Mouse (Mus musculus) midbrain, embryonic 14.5 days (tissue): Measurements from ENCODE around the gene Dspp. TPM values are rescaled to one million over a fixed set of nuclear protein-coding genes. Genes with fewer than 3 reads are reported as not detected.

Source experiments
- ATAC-seq: fragments of 200-750 bp; cut with Nextera tagmentation; 2 replicates; pipeline ENCODE4 v1.8.0; 2017; ENCODE audit warnings: moderate number of reproducible peaks, moderate library complexity; ENCODE audit not compliant: low FRiP score, low TSS enrichment
- DNase-seq: peaks from one replicate; pipeline ENCODE4 v3.0.0-alpha.2; 2015
- H3K27ac ChIP-seq: fragments of 300-500 bp; sonication (generic); replicated peaks from 2 replicates; pipeline ENCODE4 v1.5.1; 2014; ENCODE audit warnings: mild to moderate bottlenecking, low read depth, low read length, moderate library complexity
- H3K27me3 ChIP-seq: fragments of 300-500 bp; sonication (generic); 2 replicates; pipeline ENCODE4 v1.6.1; 2014; ENCODE audit warnings: low read length, control low read depth, mixed read lengths; ENCODE audit not compliant: control insufficient read depth, insufficient read depth
- H3K36me3 ChIP-seq: fragments of 300-500 bp; sonication (generic); 2 replicates; pipeline ENCODE4 v1.6.1; 2014; ENCODE audit warnings: low read length, control low read depth; ENCODE audit not compliant: control insufficient read depth, insufficient read depth
- H3K4me1 ChIP-seq: fragments of 300-500 bp; sonication (generic); 2 replicates; pipeline ENCODE4 v1.6.1; 2014; ENCODE audit warnings: mild to moderate bottlenecking, antibody characterized with exemption, low read length, control low read depth; ENCODE audit not compliant: control insufficient read depth, insufficient read depth
- H3K4me2 ChIP-seq: fragments of 300-500 bp; sonication (generic); 2 replicates; pipeline ENCODE4 v1.6.1; 2014; ENCODE audit warnings: mild to moderate bottlenecking, low read length, moderate library complexity
- H3K4me3 ChIP-seq: fragments of 300-500 bp; sonication (generic); replicated peaks from 2 replicates; pipeline ENCODE4 v1.5.1; 2014; ENCODE audit warnings: low read depth, low read length
- H3K9ac ChIP-seq: fragments of 300-500 bp; sonication (generic); replicated peaks from 2 replicates; pipeline ENCODE4 v1.6.1; 2014; ENCODE audit warnings: mild to moderate bottlenecking, low read length, moderate library complexity
- H3K9me3 ChIP-seq: fragments of 300-500 bp; sonication (generic); 2 replicates; pipeline ENCODE4 v1.6.1; 2016; ENCODE audit warnings: low read length, control low read depth, mixed read lengths; ENCODE audit not compliant: control insufficient read depth
- WGBS: fragments of 180-500 bp; shearing (Covaris S2); extraction: QIAGEN DNeasy Blood & Tissue Kit; methylation state at CpG from one replicate; pipeline ENCODE4 v1.1.7; 2014; 5-methylcytosine and 5-hydroxymethylcytosine counted together
- polyA plus RNA-seq: library from polyadenylated mRNA; unstranded; fragments of >200 nt; fragmentation: Nextera tagmentation; extraction: Ambion mirVana; gene quantifications from 2 replicates; pipeline ENCODE4 v1.2.1, GENCODE M21; 2014

Dspp gene
- polyA plus RNA-seq, 1 experiment from 2014 or later = not detected

- no peak overlapping the region for H3K27ac ChIP-seq
- ATAC-seq = no peak
- no peaks in the 10 kb centered on the region for H3K4me1 ChIP-seq
- no peak overlapping the region for H3K4me2 ChIP-seq
- H3K9ac ChIP-seq = no peak overlapping the region
- H3K4me3 ChIP-seq = no peak overlapping the region
- H3K9me3 ChIP-seq = no peaks in the 10 kb centered on the region
- 88% methylated on average over 4 of the region's 4 CpGs for WGBS
- H3K36me3 ChIP-seq = no peaks in the 10 kb centered on the region
- no peaks in the 10 kb centered on the region for H3K27me3 ChIP-seq
- no peak for DNase-seq
Observed at GRCm38 (mm10) chr5:104163536-104163935, 7.0 kb upstream of the Dspp start.

GRCm38 (mm10) chr5:104173094-104173493, 2.6 kb downstream of the Dspp start:
- Histone ChIP-seq H3K27me3 (no peaks in the 10 kb centered on the region), H3K4me1 (no peaks in the 10 kb centered on the region), H3K4me2 (no peak overlapping the region), H3K27ac (no peak overlapping the region), H3K9me3 (no peaks in the 10 kb centered on the region), H3K9ac (no peak overlapping the region), H3K4me3 (no peak overlapping the region), H3K36me3 (no peaks in the 10 kb centered on the region)
- 78% methylated on average over 6 of the region's 6 CpGs for WGBS
- no peak for DNase-seq
- ATAC-seq = no peak

GRCm38 (mm10) chr5:104183743-104184142, 13.2 kb downstream of the Dspp start:
- H3K9me3 ChIP-seq = peaks cover 4% of the 10 kb centered on the region
- WGBS = 85% methylated on average over 1 of the region's 1 CpGs

GRCm38 (mm10) chr5:104187281-104187680, 16.8 kb downstream of the Dspp start:
- 82% methylated on average over 3 of the region's 3 CpGs for WGBS
- no peak for ATAC-seq

More at GRCm38 (mm10) chr5:104183743-104184142, 13.2 kb downstream of the Dspp start:
- Histone ChIP-seq H3K9ac (no peak overlapping the region), H3K4me1 (no peaks in the 10 kb centered on the region), H3K4me2 (no peak overlapping the region), H3K27ac (no peak overlapping the region), H3K27me3 (no peaks in the 10 kb centered on the region), H3K36me3 (no peaks in the 10 kb centered on the region), H3K4me3 (no peak overlapping the region)
- no peak for DNase-seq
- no peak for ATAC-seq

GRCm38 (mm10) chr5:104195086-104195485, 24.6 kb downstream of the Dspp start:
- H3K36me3 ChIP-seq = no peaks in the 10 kb centered on the region
- no peak overlapping the region for H3K9ac ChIP-seq
- WGBS = 78% methylated on average over 1 of the region's 1 CpGs
- H3K4me3 ChIP-seq = no peak overlapping the region
- DNase-seq (no peak), ATAC-seq (no peak)
- no peaks in the 10 kb centered on the region for H3K4me1 ChIP-seq
- no peak overlapping the region for H3K4me2 ChIP-seq
- no peak overlapping the region for H3K27ac ChIP-seq
- no peaks in the 10 kb centered on the region for H3K9me3 ChIP-seq
- H3K27me3 ChIP-seq = no peaks in the 10 kb centered on the region

More at GRCm38 (mm10) chr5:104187281-104187680, 16.8 kb downstream of the Dspp start:
- Histone ChIP-seq H3K36me3 (no peaks in the 10 kb centered on the region), H3K9ac (no peak overlapping the region), H3K4me2 (no peak overlapping the region), H3K27ac (no peak overlapping the region), H3K4me3 (no peak overlapping the region), H3K4me1 (no peaks in the 10 kb centered on the region), H3K9me3 (no peaks in the 10 kb centered on the region; the same call in 1 of the 2 replicates), H3K27me3 (no peaks in the 10 kb centered on the region)
- DNase-seq = no peak

- no peaks in the 10 kb centered on the region for H3K36me3 ChIP-seq
- WGBS = 92% methylated on average over 12 of the region's 12 CpGs
- no peak overlapping the region for H3K9ac ChIP-seq
- no peaks in the 10 kb centered on the region for H3K9me3 ChIP-seq
- no peak overlapping the region for H3K4me3 ChIP-seq
- ATAC-seq (no peak), DNase-seq (no peak)
- no peaks in the 10 kb centered on the region for H3K4me1 ChIP-seq
- no peak overlapping the region for H3K4me2 ChIP-seq
- no peaks in the 10 kb centered on the region for H3K27me3 ChIP-seq
- H3K27ac ChIP-seq = no peak overlapping the region
Observed at GRCm38 (mm10) chr5:104201153-104201950, 30.8 kb downstream of the Dspp start.

- WGBS = 79% methylated on average over 5 of the region's 5 CpGs
- no peak for ATAC-seq
- no peak within 1 kb of the TSS for H3K4me3 ChIP-seq
Observed at GRCm38 (mm10) chr5:104202351-104202750, 31.8 kb downstream of the Dspp start, which contains the start of gene Dmp1. Gene Dmp1 (plus strand): TSS chr5:104202613.

GRCm38 (mm10) chr5:104212531-104212930, 42.0 kb downstream of the Dspp start:
- H3K4me3 ChIP-seq = no peak overlapping the region

More at GRCm38 (mm10) chr5:104202351-104202750, 31.8 kb downstream of the Dspp start, which contains the start of gene Dmp1:
- no peaks in the 10 kb centered on the region for H3K4me1 ChIP-seq
- no peaks in the 10 kb centered on the region for H3K36me3 ChIP-seq
- DNase-seq = no peak
- H3K9me3 ChIP-seq = no peaks in the 10 kb centered on the region
- H3K4me2 ChIP-seq = no peak within 1 kb of the TSS
- H3K27ac ChIP-seq = no peak within 1 kb of the TSS
- H3K27me3 ChIP-seq = no peaks in the 10 kb centered on the region
- no peak within 1 kb of the TSS for H3K9ac ChIP-seq

GRCm38 (mm10) chr5:104218926-104219325, 48.4 kb downstream of the Dspp start:
- ATAC-seq = no peak
- DNase-seq = peak; percentile 76
- Histone ChIP-seq H3K4me3 (no peak overlapping the region), H3K4me1 (no peaks in the 10 kb centered on the region), H3K27ac (no peak overlapping the region), H3K36me3 (no peaks in the 10 kb centered on the region), H3K9ac (no peak overlapping the region), H3K9me3 (no peaks in the 10 kb centered on the region), H3K4me2 (no peak overlapping the region), H3K27me3 (no peaks in the 10 kb centered on the region)
- WGBS = 34% methylated on average over 5 of the region's 5 CpGs

More at GRCm38 (mm10) chr5:104212531-104212930, 42.0 kb downstream of the Dspp start:
- WGBS = 82% methylated on average over 11 of the region's 11 CpGs
- Histone ChIP-seq H3K27ac (no peak overlapping the region), H3K36me3 (no peaks in the 10 kb centered on the region), H3K9ac (no peak overlapping the region), H3K4me2 (no peak overlapping the region), H3K9me3 (no peaks in the 10 kb centered on the region), H3K27me3 (no peaks in the 10 kb centered on the region), H3K4me1 (no peaks in the 10 kb centered on the region)
- DNase-seq (no peak), ATAC-seq (no peak)
